In the genomic region with DNA sequence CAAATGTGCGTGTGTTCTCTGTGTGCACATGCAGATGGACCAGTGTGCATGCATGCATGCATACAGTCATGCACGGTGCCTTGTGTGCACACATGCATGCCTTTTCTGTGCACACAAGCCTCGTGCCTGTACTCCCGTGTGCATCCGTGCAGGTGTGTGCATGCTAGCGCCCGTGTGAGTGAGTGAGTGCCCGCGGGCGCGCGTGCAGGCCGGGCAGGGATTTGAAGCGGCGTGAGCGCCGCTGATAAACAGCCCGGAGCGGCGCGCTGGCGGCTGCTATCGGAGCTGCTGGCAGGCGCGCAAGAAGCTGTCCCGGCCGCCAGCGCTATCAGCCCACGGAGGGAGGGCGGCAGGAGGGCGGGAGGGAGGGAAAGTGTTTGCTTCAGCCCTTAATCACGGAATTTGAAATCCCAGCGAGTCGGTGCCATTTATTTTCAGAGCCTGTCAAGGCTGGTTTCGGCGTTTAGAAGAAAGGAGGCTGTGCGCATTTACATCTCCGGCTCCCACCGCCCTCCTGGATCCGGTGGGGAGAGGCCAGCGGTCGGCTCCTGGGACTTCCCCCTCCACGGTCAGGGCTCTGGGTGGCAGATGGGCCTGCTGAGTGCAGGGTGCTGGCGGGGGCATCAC, we compare ENCODE assay signal across 8 mouse cellular contexts.
A peak's percentile ranks its signal among the peaks of the same experiment; 100 is the strongest.
DNase-seq lines count a peak whose midpoint lies in the region; ATAC-seq and TF ChIP-seq lines count a peak whose summit lies in the region.

No protein-coding gene starts in this region.

- peaks cover 4% of the 10 kb centered on the region; the same call in 1 of the 2 replicates for H3K9me3 ChIP-seq in hindbrain, embryonic 16.5 days (ENCODE audit: control insufficient read depth, low read length)

- peak; percentile 87 for ATAC-seq in hindbrain, embryonic 16.5 days

- peak overlapping the region; percentile 66 for H3K4me2 ChIP-seq in hindbrain, embryonic 16.5 days (ENCODE audit: low read length)

- peak overlapping the region; percentile 29 for H3K4me3 ChIP-seq in hindbrain, embryonic 16.5 days (ENCODE audit: low read length)
- H3K4me3 ChIP-seq in left cerebral cortex, adult 2 months = peak overlapping the region; percentile 44

- peak; percentile 28 for TF ChIP-seq CTCF in left cerebral cortex, adult 2 months (IDR thresholded peaks at IDR 0.05)

- H3K27me3 ChIP-seq in hindbrain, embryonic 16.5 days (replicated peaks; ENCODE audit: control insufficient read depth, insufficient read depth, low read length) = no peaks in the 10 kb centered on the region

- DNase-seq in ZHBTc4 (ENCODE audit: low read depth, low spot score) = peak; percentile 63
- DNase-seq in cerebellum, adult 9-11 months = peak; percentile 75
- peak; percentile 71 to 84 for DNase-seq in frontal cortex, postnatal 36 days (ENCODE audit: low spot score in 2 of 2)
- peak; percentile 77 to 78 for DNase-seq in left cerebral cortex, adult 2 months (ENCODE audit: extremely low spot score in 1 of 2, low spot score in 2 of 2)
- DNase-seq in lung, postnatal 36 days = peak; percentile 59
- peak; percentile 71 for DNase-seq in right cerebral cortex, postnatal 14 days
- DNase-seq in spleen, postnatal 36 days (ENCODE audit: low spot score in 2 of 2) = no peak

- H3K27ac ChIP-seq in hindbrain, embryonic 16.5 days (ENCODE audit: low read depth, low read length) = peak overlapping the region; percentile 91
- peak overlapping the region; percentile 99 for H3K27ac ChIP-seq in left cerebral cortex, adult 2 months

- H3K9ac ChIP-seq in hindbrain, embryonic 16.5 days (ENCODE audit: low read depth, low read length) = peak overlapping the region; percentile 62

- H3K4me1 ChIP-seq in hindbrain, embryonic 16.5 days (ENCODE audit: control insufficient read depth, insufficient read depth, low read depth, low read length) = peaks cover 22% of the 10 kb centered on the region

- no peaks in the 10 kb centered on the region for H3K36me3 ChIP-seq in hindbrain, embryonic 16.5 days (ENCODE audit: control insufficient read depth, insufficient read depth, low read length)

- intact Hi-C loops in left cerebral cortex, adult 2 months (cut with DNase I) = loop anchor here (2.0 kb wide), 2 partner anchors 16 to 18 kb away; no protein-coding TSS in a partner anchor

- under 1% methylated on average over 40 of the region's 44 CpGs for WGBS in hindbrain, embryonic 16.5 days

Comparison
In these comparisons a context has a peak if more than half of its experiments do, and no peak if none do; other contexts are left out.
1. DNase-seq: peak in ZHBTc4 (single experiment), cerebellum, adult 9-11 months (single experiment), frontal cortex, postnatal 36 days (2 of 2), left cerebral cortex, adult 2 months (2 of 2), lung, postnatal 36 days (single experiment) and right cerebral cortex, postnatal 14 days (single experiment); none in spleen, postnatal 36 days (0 of 2).